Mouse (Mus musculus) cortical plate, adult 2 months (tissue): ENCODE results near the gene Trpm3. TPM values are rescaled to one million over a fixed set of nuclear protein-coding genes. Genes with fewer than 3 reads are reported as not detected.
A peak's percentile ranks its signal among the peaks of the same experiment; 100 is the strongest.

Source experiments
- H3K27ac ChIP-seq: fragments of 200-500 bp; 2 replicates; pipeline ENCODE4 v1.5.1; 2012; ENCODE audit warnings: low read length, control low read depth, inconsistent platforms; ENCODE audit not compliant: insufficient read depth
- H3K4me1 ChIP-seq: fragments of 200-500 bp; 2 replicates; pipeline ENCODE4 v1.6.1; 2011; ENCODE audit warnings: low read length; ENCODE audit not compliant: control insufficient read depth, insufficient read depth
- H3K4me3 ChIP-seq: fragments of 200-500 bp; 2 replicates; pipeline ENCODE4 v1.5.1; 2011; ENCODE audit warnings: mild to moderate bottlenecking, low read length, control low read depth; ENCODE audit not compliant: insufficient read depth
- CTCF ChIP-seq: fragments of 200-500 bp; IDR thresholded peaks from 2 replicates; pipeline ENCODE4 v1.5.1; 2011; ENCODE audit warnings: mild to moderate bottlenecking, control low read depth, low read length; ENCODE audit not compliant: insufficient read depth; ENCODE audit errors: extremely low read depth
- POLR2A ChIP-seq: fragments of 200-500 bp; IDR thresholded peaks from 2 replicates; pipeline ENCODE4 v1.6.1; 2011; ENCODE audit warnings: mild to moderate bottlenecking, low read length, control low read depth; ENCODE audit not compliant: insufficient read depth; ENCODE audit errors: extremely low read depth
- polyA plus RNA-seq: library from polyadenylated mRNA; depleted of rRNA; stranded (reverse); fragments of >200 nt; gene quantifications from 2 replicates; pipeline ENCODE4 v1.2.3, GENCODE M21; 2012

Trpm3 gene
- polyA plus RNA-seq, 1 experiment = 16.5 TPM

GRCm38 (mm10) chr19:22611621-22612020, 472.8 kb downstream of the Trpm3 start:
- TF ChIP-seq POLR2A (no peak), CTCF (no peak)
- Histone ChIP-seq H3K27ac (no peak overlapping the region), H3K4me3 (no peak overlapping the region), H3K4me1 (no peaks in the 10 kb centered on the region)

GRCm38 (mm10) chr19:22615367-22615766, 476.5 kb downstream of the Trpm3 start:
- Histone ChIP-seq H3K4me1 (no peaks in the 10 kb centered on the region), H3K27ac (no peak overlapping the region), H3K4me3 (no peak overlapping the region)
- no peak for TF ChIP-seq POLR2A
- no peak for TF ChIP-seq CTCF

- Histone ChIP-seq H3K4me1 (peaks cover 4% of the 10 kb centered on the region), H3K27ac (no peak overlapping the region), H3K4me3 (no peak overlapping the region)
- TF ChIP-seq POLR2A = no peak
- TF ChIP-seq CTCF = no peak
Observed at GRCm38 (mm10) chr19:22624801-22625513, 486.1 kb downstream of the Trpm3 start.

- H3K4me3 ChIP-seq = no peak overlapping the region
- no peak overlapping the region for H3K27ac ChIP-seq
- H3K4me1 ChIP-seq = peaks cover 6% of the 10 kb centered on the region
- TF ChIP-seq CTCF = no peak
- no peak for TF ChIP-seq POLR2A
Observed at GRCm38 (mm10) chr19:22628878-22629277, 490.0 kb downstream of the Trpm3 start.

- peak; percentile 59 for TF ChIP-seq CTCF
- TF ChIP-seq POLR2A = no peak
- Histone ChIP-seq H3K27ac (no peak overlapping the region), H3K4me3 (no peak overlapping the region), H3K4me1 (peaks cover 4% of the 10 kb centered on the region; the same call in 1 of the 2 replicates)
Observed at GRCm38 (mm10) chr19:22631316-22631715, 492.5 kb downstream of the Trpm3 start.

GRCm38 (mm10) chr19:22635635-22636034, 496.8 kb downstream of the Trpm3 start:
- Histone ChIP-seq H3K4me1 (peaks cover 2% of the 10 kb centered on the region; the same call in 1 of the 2 replicates), H3K4me3 (no peak overlapping the region), H3K27ac (no peak overlapping the region)
- no peak for TF ChIP-seq CTCF
- TF ChIP-seq POLR2A = no peak

- H3K27ac ChIP-seq = no peak overlapping the region
- no peak overlapping the region for H3K4me3 ChIP-seq
- no peak for TF ChIP-seq POLR2A
- no peak for TF ChIP-seq CTCF
- no peaks in the 10 kb centered on the region for H3K4me1 ChIP-seq
Observed at GRCm38 (mm10) chr19:22637786-22638185, 498.9 kb downstream of the Trpm3 start.

GRCm38 (mm10) chr19:22638394-22638954, 499.6 kb downstream of the Trpm3 start:
- Histone ChIP-seq H3K27ac (no peak overlapping the region), H3K4me1 (no peaks in the 10 kb centered on the region), H3K4me3 (no peak overlapping the region)
- TF ChIP-seq POLR2A (no peak), CTCF (no peak)

GRCm38 (mm10) chr19:22642124-22642523, 503.3 kb downstream of the Trpm3 start:
- Histone ChIP-seq H3K4me1 (no peaks in the 10 kb centered on the region), H3K4me3 (no peak overlapping the region), H3K27ac (no peak overlapping the region)
- TF ChIP-seq CTCF (no peak), POLR2A (no peak)

GRCm38 (mm10) chr19:22656466-22657215, 517.8 kb downstream of the Trpm3 start:
- Histone ChIP-seq H3K4me1 (peaks cover 3% of the 10 kb centered on the region; the same call in 1 of the 2 replicates), H3K27ac (no peak overlapping the region), H3K4me3 (no peak overlapping the region)
- TF ChIP-seq POLR2A (no peak), CTCF (no peak)
